ENCODE assay signal across 14 mouse cellular contexts in the genomic region with DNA sequence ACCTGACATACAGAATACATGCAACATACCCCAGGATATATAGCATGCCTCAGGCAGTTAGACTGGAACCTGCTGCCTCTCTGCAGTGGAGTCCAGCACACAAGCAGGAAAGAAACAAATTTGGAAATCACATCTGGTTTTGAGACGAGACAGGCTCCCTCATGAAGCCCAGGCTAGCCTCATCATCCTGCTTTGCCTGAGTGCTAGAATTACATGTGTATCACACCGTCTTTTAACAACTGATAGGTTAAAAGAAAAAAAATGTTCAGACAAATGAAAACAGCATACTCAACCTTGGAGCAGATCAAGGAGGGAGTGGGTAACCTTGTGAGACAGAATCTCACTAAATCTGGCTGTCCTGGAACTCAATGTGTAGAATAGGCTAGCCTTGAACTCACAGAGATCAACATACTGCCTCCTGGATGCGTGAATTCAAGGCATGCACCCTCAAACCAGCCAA. TPM values are rescaled to one million over a fixed set of nuclear protein-coding genes. Genes with fewer than 3 reads are reported as not detected.
DNase-seq lines count a peak whose midpoint lies in the region; ATAC-seq and TF ChIP-seq lines count a peak whose summit lies in the region.
"Had no signal": no experiment of that assay in that cellular context is flagged by ENCODE, and none has a peak within 500 bp of the region (broad histone marks: within the 10 kb centered on the region; RNA-seq: fewer than 3 reads in every experiment).

No protein-coding gene starts in this region.

- no peak for TF ChIP-seq EP300 in stomach, postnatal 0 days (optimal IDR thresholded peaks at IDR 0.05)

- DNase-seq in hindbrain, embryonic 10.5 days (ENCODE audit: low spot score): no peak
- no peak for DNase-seq in midbrain, embryonic 14.5 days
- DNase-seq in stomach, postnatal 0 days (ENCODE audit: low spot score): no peak
- DNase-seq: gastrocnemius, postnatal 10 days; layer of hippocampus, postnatal 36 days; right cerebral cortex, postnatal 25 days had no signal

- no peak overlapping the region for H3K4me3 ChIP-seq in hindbrain, embryonic 12.5 days
- no peak overlapping the region for H3K4me3 ChIP-seq in hindbrain, embryonic 10.5 days
- H3K4me3 ChIP-seq in midbrain, embryonic 15.5 days: no peak overlapping the region
- H3K4me3 ChIP-seq in midbrain, embryonic 14.5 days (replicated peaks; ENCODE audit: low read depth, low read length): no peak overlapping the region
- no peak overlapping the region for H3K4me3 ChIP-seq in embryonic facial prominence, embryonic 15.5 days (replicated peaks)
- H3K4me3 ChIP-seq in stomach, postnatal 0 days (ENCODE audit: low read depth, low read length): no peak overlapping the region
- H3K4me3 ChIP-seq: forebrain, embryonic 13.5 days; hindbrain, embryonic 15.5 days; liver, embryonic 15.5 days; neural tube, embryonic 12.5 days had no signal

- peaks cover 49% of the 10 kb centered on the region for H3K36me3 ChIP-seq in hindbrain, embryonic 12.5 days
- H3K36me3 ChIP-seq in hindbrain, embryonic 10.5 days: peaks cover 46% of the 10 kb centered on the region
- H3K36me3 ChIP-seq in midbrain, embryonic 15.5 days (replicated peaks): peaks cover 40% of the 10 kb centered on the region
- peaks cover 42% of the 10 kb centered on the region for H3K36me3 ChIP-seq in midbrain, embryonic 14.5 days (ENCODE audit: control insufficient read depth, insufficient read depth, low read length)
- H3K36me3 ChIP-seq in embryonic facial prominence, embryonic 15.5 days: peaks cover 32% of the 10 kb centered on the region
- peaks cover 24% of the 10 kb centered on the region for H3K36me3 ChIP-seq in stomach, postnatal 0 days (ENCODE audit: control insufficient read depth, insufficient read depth, low read length)

- peak overlapping the region; percentile 79 for H3K27ac ChIP-seq in hindbrain, embryonic 12.5 days
- H3K27ac ChIP-seq in hindbrain, embryonic 10.5 days: no peak overlapping the region
- H3K27ac ChIP-seq in midbrain, embryonic 15.5 days: no peak overlapping the region
- H3K27ac ChIP-seq in midbrain, embryonic 14.5 days (replicated peaks; ENCODE audit: low read depth, low read length): no peak overlapping the region
- peak overlapping the region; percentile 92 for H3K27ac ChIP-seq in embryonic facial prominence, embryonic 15.5 days (replicated peaks)
- H3K27ac ChIP-seq in stomach, postnatal 0 days (replicated peaks): peak overlapping the region; percentile 91; the same call in 1 of the 2 replicates
- H3K27ac ChIP-seq: liver, embryonic 15.5 days had no signal

- H3K4me2 ChIP-seq in hindbrain, embryonic 12.5 days (replicated peaks): 0 out of 2 replicates have a peak overlapping the region, but pooled peaks have one; percentile 4
- no peak overlapping the region for H3K4me2 ChIP-seq in midbrain, embryonic 15.5 days
- no peak overlapping the region for H3K4me2 ChIP-seq in midbrain, embryonic 14.5 days (ENCODE audit: low read length)
- H3K4me2 ChIP-seq in embryonic facial prominence, embryonic 15.5 days (replicated peaks): no peak overlapping the region
- H3K4me2 ChIP-seq in stomach, postnatal 0 days (replicated peaks; ENCODE audit: low read depth): no peak overlapping the region
- H3K4me2 ChIP-seq: forebrain, embryonic 13.5 days; hindbrain, embryonic 15.5 days; liver, embryonic 15.5 days; neural tube, embryonic 12.5 days had no signal

- no peak for ATAC-seq in hindbrain, embryonic 12.5 days (ENCODE audit: low FRiP score)
- ATAC-seq in midbrain, embryonic 15.5 days (replicated peaks): 0 out of 2 replicates have a peak, but pooled peaks have one; percentile 2
- ATAC-seq in midbrain, embryonic 14.5 days (ENCODE audit: low FRiP score, low TSS enrichment): no peak
- ATAC-seq in embryonic facial prominence, embryonic 15.5 days (ENCODE audit: insufficient number of reproducible peaks, low FRiP score, low TSS enrichment, low read depth): no peak
- ATAC-seq in stomach, postnatal 0 days (ENCODE audit: low FRiP score, low TSS enrichment): no peak
- no peak for ATAC-seq in CD4-positive, CD25-positive, alpha-beta regulatory T cell, adult 4 months

- peaks cover 21% of the 10 kb centered on the region for H3K4me1 ChIP-seq in hindbrain, embryonic 12.5 days
- H3K4me1 ChIP-seq in hindbrain, embryonic 10.5 days (replicated peaks): peaks cover 28% of the 10 kb centered on the region
- H3K4me1 ChIP-seq in midbrain, embryonic 15.5 days: peaks cover 9% of the 10 kb centered on the region
- H3K4me1 ChIP-seq in midbrain, embryonic 14.5 days (ENCODE audit: control insufficient read depth, insufficient read depth, low read length): no peaks in the 10 kb centered on the region
- peaks cover 48% of the 10 kb centered on the region for H3K4me1 ChIP-seq in embryonic facial prominence, embryonic 15.5 days
- peaks cover 19% of the 10 kb centered on the region for H3K4me1 ChIP-seq in stomach, postnatal 0 days (replicated peaks; ENCODE audit: control insufficient read depth, insufficient read depth)

- no peak for TF ChIP-seq CTCF in stomach, postnatal 0 days (IDR thresholded peaks at IDR 0.05; ENCODE audit: low read depth)

- 83% methylated on average over 3 of the region's 3 CpGs for WGBS in hindbrain, embryonic 12.5 days
- 87% methylated on average over 3 of the region's 3 CpGs for WGBS in hindbrain, embryonic 10.5 days
- 90% methylated on average over 3 of the region's 3 CpGs for WGBS in midbrain, embryonic 15.5 days
- WGBS in midbrain, embryonic 14.5 days: 90% methylated on average over 3 of the region's 3 CpGs
- 60% methylated on average over 3 of the region's 3 CpGs for WGBS in embryonic facial prominence, embryonic 15.5 days
- WGBS in stomach, postnatal 0 days: 82% methylated on average over 3 of the region's 3 CpGs

- no peak overlapping the region for H3K9ac ChIP-seq in hindbrain, embryonic 12.5 days
- H3K9ac ChIP-seq in midbrain, embryonic 15.5 days: no peak overlapping the region
- H3K9ac ChIP-seq in midbrain, embryonic 14.5 days (replicated peaks; ENCODE audit: low read length): no peak overlapping the region
- H3K9ac ChIP-seq in embryonic facial prominence, embryonic 15.5 days: no peak overlapping the region
- H3K9ac ChIP-seq in stomach, postnatal 0 days (ENCODE audit: low read length): no peak overlapping the region
- H3K9ac ChIP-seq: forebrain, embryonic 13.5 days; hindbrain, embryonic 15.5 days; liver, embryonic 15.5 days; neural tube, embryonic 12.5 days had no signal

- H3K9me3 ChIP-seq in hindbrain, embryonic 12.5 days (replicated peaks): no peaks in the 10 kb centered on the region
- H3K9me3 ChIP-seq in hindbrain, embryonic 10.5 days: no peaks in the 10 kb centered on the region
- no peaks in the 10 kb centered on the region for H3K9me3 ChIP-seq in midbrain, embryonic 15.5 days
- H3K9me3 ChIP-seq in midbrain, embryonic 14.5 days (ENCODE audit: control insufficient read depth, low read length): no peaks in the 10 kb centered on the region
- H3K9me3 ChIP-seq in embryonic facial prominence, embryonic 15.5 days (replicated peaks): no peaks in the 10 kb centered on the region
- no peaks in the 10 kb centered on the region for H3K9me3 ChIP-seq in stomach, postnatal 0 days (ENCODE audit: control insufficient read depth, low read length)
- H3K9me3 ChIP-seq: forebrain, embryonic 13.5 days; hindbrain, embryonic 15.5 days; liver, embryonic 15.5 days; neural tube, embryonic 12.5 days had no signal

- H3K27me3 ChIP-seq in hindbrain, embryonic 12.5 days: no peaks in the 10 kb centered on the region
- H3K27me3 ChIP-seq in hindbrain, embryonic 10.5 days (ENCODE audit: insufficient read depth, poor library complexity, severe bottlenecking): no peaks in the 10 kb centered on the region
- H3K27me3 ChIP-seq in midbrain, embryonic 15.5 days (replicated peaks): no peaks in the 10 kb centered on the region
- no peaks in the 10 kb centered on the region for H3K27me3 ChIP-seq in midbrain, embryonic 14.5 days (ENCODE audit: control insufficient read depth, insufficient read depth, low read length)
- H3K27me3 ChIP-seq in embryonic facial prominence, embryonic 15.5 days: no peaks in the 10 kb centered on the region
- H3K27me3 ChIP-seq in stomach, postnatal 0 days (ENCODE audit: control insufficient read depth, insufficient read depth, low read length): no peaks in the 10 kb centered on the region
- H3K27me3 ChIP-seq: forebrain, embryonic 13.5 days; hindbrain, embryonic 15.5 days; liver, embryonic 15.5 days; neural tube, embryonic 12.5 days had no signal

RNA-seq across cellular contexts. Expression of gene Ppia, which starts 8.1 kb away (rescaled TPM):
- 4,150 and 4,164 TPM in 2 replicates for polyA plus RNA-seq in hindbrain, embryonic 12.5 days (2016; fragmentation: Nextera tagmentation; extraction: Ambion mirVana)
- polyA plus RNA-seq in hindbrain, embryonic 10.5 days (2016; fragmentation: Nextera tagmentation; extraction: Ambion mirVana): 5,657 and 6,044 TPM in 2 replicates
- 3,416 and 3,418 TPM in 2 replicates for polyA plus RNA-seq in midbrain, embryonic 15.5 days (2015; fragmentation: Nextera tagmentation; extraction: Ambion mirVana)
- polyA plus RNA-seq in midbrain, embryonic 14.5 days (2014; fragmentation: Nextera tagmentation; extraction: Ambion mirVana): 3,781 and 4,177 TPM in 2 replicates
- 4,428 and 4,532 TPM in 2 replicates for polyA plus RNA-seq in embryonic facial prominence, embryonic 15.5 days (2015; fragmentation: Nextera tagmentation; extraction: Ambion mirVana)
- 4,199 and 4,786 TPM in 2 replicates for polyA plus RNA-seq in stomach, postnatal 0 days (2015; fragmentation: Nextera tagmentation; extraction: Ambion mirVana)
- polyA plus RNA-seq in CD4-positive, CD25-positive, alpha-beta regulatory T cell, adult 4 months (2017; shearing (Covaris generic)): 1,000 to 10,000 TPM; 2,528 to 2,595 TPM

RNA-seq across cellular contexts. Expression of gene Zmiz2, which starts 18.3 kb away (rescaled TPM):
- 21.5 and 22.4 TPM in 2 replicates for polyA plus RNA-seq in hindbrain, embryonic 12.5 days (2016; fragmentation: Nextera tagmentation; extraction: Ambion mirVana)
- polyA plus RNA-seq in hindbrain, embryonic 10.5 days (2016; fragmentation: Nextera tagmentation; extraction: Ambion mirVana): 15.6 and 19.0 TPM in 2 replicates
- 39.0 and 41.0 TPM in 2 replicates for polyA plus RNA-seq in midbrain, embryonic 15.5 days (2015; fragmentation: Nextera tagmentation; extraction: Ambion mirVana)
- polyA plus RNA-seq in midbrain, embryonic 14.5 days (2014; fragmentation: Nextera tagmentation; extraction: Ambion mirVana): 41.6 and 42.6 TPM in 2 replicates
- 12.6 and 12.9 TPM in 2 replicates for polyA plus RNA-seq in embryonic facial prominence, embryonic 15.5 days (2015; fragmentation: Nextera tagmentation; extraction: Ambion mirVana)
- polyA plus RNA-seq in stomach, postnatal 0 days (2015; fragmentation: Nextera tagmentation; extraction: Ambion mirVana): 7.1 and 8.7 TPM in 2 replicates
- 10 to 100 TPM; 46.5 to 67.2 TPM for polyA plus RNA-seq in CD4-positive, CD25-positive, alpha-beta regulatory T cell, adult 4 months (2017; shearing (Covaris generic))

RNA-seq across cellular contexts. Expression of gene H2afv, which starts 37.1 kb away (rescaled TPM):
- 520 and 591 TPM in 2 replicates for polyA plus RNA-seq in hindbrain, embryonic 12.5 days (2016; fragmentation: Nextera tagmentation; extraction: Ambion mirVana)
- 881 and 962 TPM in 2 replicates for polyA plus RNA-seq in hindbrain, embryonic 10.5 days (2016; fragmentation: Nextera tagmentation; extraction: Ambion mirVana)
- 250 and 290 TPM in 2 replicates for polyA plus RNA-seq in midbrain, embryonic 15.5 days (2015; fragmentation: Nextera tagmentation; extraction: Ambion mirVana)
- polyA plus RNA-seq in midbrain, embryonic 14.5 days (2014; fragmentation: Nextera tagmentation; extraction: Ambion mirVana): 341 and 379 TPM in 2 replicates
- polyA plus RNA-seq in embryonic facial prominence, embryonic 15.5 days (2015; fragmentation: Nextera tagmentation; extraction: Ambion mirVana): 443 and 468 TPM in 2 replicates
- polyA plus RNA-seq in stomach, postnatal 0 days (2015; fragmentation: Nextera tagmentation; extraction: Ambion mirVana): 187 and 198 TPM in 2 replicates
- 100 to 1,000 TPM; 147 to 164 TPM for polyA plus RNA-seq in CD4-positive, CD25-positive, alpha-beta regulatory T cell, adult 4 months (2017; shearing (Covaris generic))

Comparison
In these comparisons a context has a peak if more than half of its experiments do, and no peak if none do; other contexts are left out.
1. H3K27ac ChIP-seq: peak in hindbrain, embryonic 12.5 days (single experiment), embryonic facial prominence, embryonic 15.5 days (single experiment) and stomach, postnatal 0 days (single experiment); none in hindbrain, embryonic 10.5 days (single experiment), midbrain, embryonic 15.5 days (single experiment) and midbrain, embryonic 14.5 days (single experiment).